Mouse (Mus musculus): ENCODE measurements around the gene Jagn1. TPM values are rescaled to one million over a fixed set of nuclear protein-coding genes. Genes with fewer than 3 reads are reported as not detected.

Gene Jagn1
- polyA plus RNA-seq, 1 experiment: 75.5 TPM

- Histone ChIP-seq H3K27me3 (ENCODE audit: control insufficient read depth, insufficient read depth, low read length) (no peaks in the 10 kb centered on the region; the same call in 1 of the 2 replicates), H3K4me1 (replicated peaks; ENCODE audit: control insufficient read depth, insufficient read depth, low read length) (peaks cover 38% of the 10 kb centered on the region), H3K36me3 (ENCODE audit: control insufficient read depth, insufficient read depth, low read length) (no peaks in the 10 kb centered on the region), H3K4me3 (ENCODE audit: control insufficient read depth, insufficient read depth, low read length) (peak overlapping the region; percentile 39), H3K27ac (ENCODE audit: control insufficient read depth, insufficient read depth, low read length) (no peak overlapping the region)
- TF ChIP-seq POLR2A (IDR thresholded peaks at IDR 0.05; ENCODE audit: control insufficient read depth, extremely low read depth, insufficient read depth, low read length, poor library complexity) (no peak), CTCF (IDR thresholded peaks at IDR 0.05; ENCODE audit: borderline replicate concordance, control insufficient read depth, extremely low read depth, insufficient read depth, low read length, poor library complexity) (no peak)
- DNase-seq: no peak
- WGBS: 78% methylated on average over 28 of the region's 28 CpGs
These were observed 52.8 kb downstream of the Jagn1 start for GRCm38 (mm10) chr6:113495071-113495675.

Other genes with a start within 250 kb of the Jagn1 start
- 0.08 and 0.10 TPM in 2 replicates for gene Lhfpl4, start 247.2 kb upstream of the Jagn1 start, polyA plus RNA-seq (2012; rRNA removed)
- 80.0 and 82.9 TPM in 2 replicates for gene Mtmr14, start 204.7 kb upstream of the Jagn1 start, polyA plus RNA-seq (2012; rRNA removed)
- 0.65 and 1.5 TPM in 2 replicates for gene Cpne9, start 160.3 kb upstream of the Jagn1 start, polyA plus RNA-seq (2012; rRNA removed)
- 65.7 and 66.2 TPM in 2 replicates for gene Brpf1, start 135.4 kb upstream of the Jagn1 start, polyA plus RNA-seq (2012; rRNA removed)
- 23.1 and 23.4 TPM in 2 replicates for gene Ogg1, start 115.6 kb upstream of the Jagn1 start, polyA plus RNA-seq (2012; rRNA removed)
- 12.6 and 18.3 TPM in 2 replicates for gene Camk1, start 98.6 kb upstream of the Jagn1 start, polyA plus RNA-seq (2012; rRNA removed)
- 31.6 and 32.6 TPM in 2 replicates for gene Tada3, start 64.7 kb upstream of the Jagn1 start, polyA plus RNA-seq (2012; rRNA removed)
- 118 and 120 TPM in 2 replicates for gene Arpc4, start 64.5 kb upstream of the Jagn1 start, polyA plus RNA-seq (2012; rRNA removed)
- gene Ttll3, start 53.3 kb upstream of the Jagn1 start, polyA plus RNA-seq (2012; rRNA removed): 38.4 and 43.1 TPM in 2 replicates
- 81.6 and 94.5 TPM in 2 replicates for gene Rpusd3, start 23.2 kb upstream of the Jagn1 start, polyA plus RNA-seq (2012; rRNA removed)
- 103 and 116 TPM in 2 replicates for gene Cidec, start 6.8 kb upstream of the Jagn1 start, polyA plus RNA-seq (2012; rRNA removed)
- 22.8 and 32.5 TPM in 2 replicates for gene Il17re, start 15.9 kb downstream of the Jagn1 start, polyA plus RNA-seq (2012; rRNA removed)
- gene Il17rc, start 28.9 kb downstream of the Jagn1 start, polyA plus RNA-seq (2012; rRNA removed): 14.3 and 15.4 TPM in 2 replicates
- gene Creld1, start 40.7 kb downstream of the Jagn1 start, polyA plus RNA-seq (2012; rRNA removed): 15.2 and 16.1 TPM in 2 replicates
- gene Prrt3, start 59.4 kb downstream of the Jagn1 start, polyA plus RNA-seq (2012; rRNA removed): 0.16 and 0.28 TPM in 2 replicates
- 54.5 and 59.7 TPM in 2 replicates for gene Emc3, start 89.1 kb downstream of the Jagn1 start, polyA plus RNA-seq (2012; rRNA removed)
- gene Fancd2, start 89.1 kb downstream of the Jagn1 start, polyA plus RNA-seq (2012; rRNA removed): 13.3 and 17.4 TPM in 2 replicates
- gene Fancd2os, start 158.1 kb downstream of the Jagn1 start, polyA plus RNA-seq (2012; rRNA removed): not detected in 2 replicates
- gene Brk1, start 162.2 kb downstream of the Jagn1 start, polyA plus RNA-seq (2012; rRNA removed): 197 and 243 TPM in 2 replicates
- 33.5 and 37.9 TPM in 2 replicates for gene Vhl, start 181.4 kb downstream of the Jagn1 start, polyA plus RNA-seq (2012; rRNA removed)
- gene Irak2, start 195.9 kb downstream of the Jagn1 start, polyA plus RNA-seq (2012; rRNA removed): 16.5 and 17.8 TPM in 2 replicates